Mouse (Mus musculus) cerebellum, adult 2 months (tissue): Measurements from ENCODE around the gene Pde5a. TPM values are rescaled to one million over a fixed set of nuclear protein-coding genes. Genes with fewer than 3 reads are reported as not detected.

Source experiments
- DNase-seq, 2 experiments: peaks; one replicate each; pipeline ENCODE4 v3.0.0; 2021
- H3K27ac ChIP-seq: fragments of 200-500 bp; 2 replicates; pipeline ENCODE4 v1.5.1; 2012; ENCODE audit warnings: low read length, control low read depth, inconsistent platforms; ENCODE audit not compliant: insufficient read depth
- H3K27me3 ChIP-seq: fragments of 200-500 bp; 2 replicates; pipeline ENCODE4 v1.6.1; 2012; ENCODE audit warnings: inconsistent platforms, mild to moderate bottlenecking, low read length, moderate library complexity; ENCODE audit not compliant: control insufficient read depth, insufficient read depth
- H3K4me1 ChIP-seq: fragments of 200-500 bp; 2 replicates; pipeline ENCODE4 v1.6.1; 2011; ENCODE audit warnings: low read length; ENCODE audit not compliant: control insufficient read depth, insufficient read depth
- H3K4me3 ChIP-seq: fragments of 200-500 bp; replicated peaks from 2 replicates; pipeline ENCODE3; 2011; ENCODE audit warnings: mild to moderate bottlenecking, low read depth, low read length, control low read depth; ENCODE audit not compliant: insufficient read depth
- CTCF ChIP-seq: fragments of 200-500 bp; IDR thresholded peaks from 2 replicates; pipeline ENCODE4 v1.5.1; 2011; ENCODE audit warnings: low read depth, mild to moderate bottlenecking, control low read depth, low read length, moderate library complexity, borderline replicate concordance; ENCODE audit not compliant: insufficient read depth
- POLR2A ChIP-seq: fragments of 200-500 bp; IDR thresholded peaks from 2 replicates; pipeline ENCODE4 v1.6.1; 2011; ENCODE audit warnings: low read length, control low read depth, borderline replicate concordance; ENCODE audit not compliant: insufficient read depth
- WGBS: fragments of 180-500 bp; shearing (Covaris S2); methylation state at CpG from one replicate; pipeline ENCODE4 v1.1.7; 2018; 5-methylcytosine and 5-hydroxymethylcytosine counted together
- polyA plus RNA-seq: library from polyadenylated mRNA; depleted of rRNA; stranded (reverse); fragments of >200 nt; gene quantifications from 2 replicates; pipeline ENCODE4 v1.2.3, GENCODE M21; 2012

Pde5a gene
- polyA plus RNA-seq, 1 experiment, result 16.1 TPM

DNA sequence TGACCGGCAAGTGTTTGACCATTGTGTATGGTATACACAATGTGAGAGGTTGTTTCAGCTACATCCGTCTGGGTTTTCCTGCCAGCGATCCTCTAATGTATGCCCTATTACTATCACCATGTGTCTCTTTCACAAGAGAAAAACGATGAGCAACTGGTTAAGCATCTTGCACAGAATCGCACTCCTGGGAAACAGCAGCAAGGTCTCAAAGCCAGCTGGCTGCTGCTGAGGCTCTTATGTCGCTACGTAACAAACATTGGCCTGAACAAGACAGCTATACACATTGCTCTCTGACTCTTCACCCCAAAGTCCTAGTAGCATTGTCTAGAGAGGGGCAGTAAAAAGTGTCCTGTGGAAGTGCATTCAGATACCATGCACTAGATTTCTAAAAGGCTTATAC lies 23.5 kb upstream of the Pde5a start:
- TF ChIP-seq CTCF, result no peak
- no peak for TF ChIP-seq POLR2A
- WGBS, result 73% methylated on average over 7 of the region's 7 CpGs
- Histone ChIP-seq H3K27ac (no peak overlapping the region), H3K4me3 (no peak overlapping the region), H3K4me1 (no peaks in the 10 kb centered on the region), H3K27me3 (no peaks in the 10 kb centered on the region)
- no peak for DNase-seq

DNA sequence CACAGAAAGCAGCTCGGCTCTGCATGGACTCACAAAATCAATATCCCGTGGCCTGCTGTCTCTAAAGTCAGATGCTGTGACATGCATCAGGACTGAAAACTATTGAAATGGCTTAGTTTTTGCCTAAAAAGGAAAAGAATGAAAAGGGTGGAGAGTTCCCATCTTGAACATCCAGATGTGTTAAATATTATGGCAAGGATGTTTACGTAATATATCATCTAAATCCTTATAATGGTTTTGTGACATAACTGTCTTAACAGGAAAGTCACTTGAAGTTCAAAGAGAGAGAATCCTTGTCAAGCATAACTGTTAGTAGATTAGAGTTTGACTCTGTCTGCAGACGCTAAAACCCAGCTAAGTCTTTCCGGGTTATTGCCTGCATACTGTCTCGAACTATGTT lies 20.3 kb upstream of the Pde5a start:
- Histone ChIP-seq H3K27me3 (no peaks in the 10 kb centered on the region), H3K4me3 (no peak overlapping the region)

DNA sequence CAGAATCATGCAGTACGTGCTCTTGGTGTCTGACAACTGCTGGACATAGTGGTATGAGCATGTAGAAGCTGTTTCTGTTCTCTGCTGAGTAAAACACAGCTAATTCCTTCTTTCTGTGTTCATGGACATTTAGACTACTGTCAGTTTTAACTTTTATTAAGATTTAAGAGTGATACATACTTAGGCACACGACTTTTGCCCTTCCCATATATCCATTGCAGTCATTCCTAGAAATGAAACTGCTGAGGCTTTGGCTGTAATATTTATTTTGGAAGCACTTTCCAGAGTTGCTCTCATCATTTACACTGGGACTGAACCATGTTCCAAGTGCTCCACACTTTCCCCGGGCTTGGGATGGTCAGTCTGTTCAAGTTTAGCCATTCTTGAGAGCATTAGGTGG lies 18.6 kb upstream of the Pde5a start:
- Histone ChIP-seq H3K4me3 (no peak overlapping the region), H3K4me1 (no peaks in the 10 kb centered on the region), H3K27ac (no peak overlapping the region), H3K27me3 (no peaks in the 10 kb centered on the region)
- WGBS, result 79% methylated on average over 3 of the region's 3 CpGs
- no peak for DNase-seq
- TF ChIP-seq POLR2A (no peak), CTCF (no peak)

More for the DNA sequence above, 20.3 kb upstream of the Pde5a start:
- TF ChIP-seq POLR2A, result no peak
- TF ChIP-seq CTCF, result no peak
- WGBS, result 93% methylated on average over 6 of the region's 6 CpGs
- DNase-seq, result no peak
- no peaks in the 10 kb centered on the region for H3K4me1 ChIP-seq
- no peak overlapping the region for H3K27ac ChIP-seq

DNA sequence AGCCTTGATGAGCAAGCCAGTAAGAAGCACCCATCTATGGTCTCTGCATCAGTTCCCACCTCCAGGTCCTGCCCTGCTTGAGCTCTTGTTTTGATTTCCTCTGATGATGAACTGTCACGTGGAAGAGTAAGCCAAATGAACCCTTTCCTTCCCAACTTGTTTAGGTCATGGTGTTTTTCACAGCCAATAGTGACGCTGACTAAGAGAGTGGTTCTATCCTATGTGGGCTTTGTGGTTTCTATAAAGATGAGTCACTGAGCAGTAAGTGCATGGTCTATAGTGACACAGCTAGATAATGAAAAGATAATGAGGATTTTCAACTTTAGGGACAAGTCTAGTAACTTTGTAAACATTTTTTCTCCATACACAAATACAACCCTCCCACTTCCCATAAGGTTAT lies 10.1 kb upstream of the Pde5a start:
- 87% methylated on average over 2 of the region's 2 CpGs for WGBS
- TF ChIP-seq POLR2A (no peak), CTCF (no peak)

DNA sequence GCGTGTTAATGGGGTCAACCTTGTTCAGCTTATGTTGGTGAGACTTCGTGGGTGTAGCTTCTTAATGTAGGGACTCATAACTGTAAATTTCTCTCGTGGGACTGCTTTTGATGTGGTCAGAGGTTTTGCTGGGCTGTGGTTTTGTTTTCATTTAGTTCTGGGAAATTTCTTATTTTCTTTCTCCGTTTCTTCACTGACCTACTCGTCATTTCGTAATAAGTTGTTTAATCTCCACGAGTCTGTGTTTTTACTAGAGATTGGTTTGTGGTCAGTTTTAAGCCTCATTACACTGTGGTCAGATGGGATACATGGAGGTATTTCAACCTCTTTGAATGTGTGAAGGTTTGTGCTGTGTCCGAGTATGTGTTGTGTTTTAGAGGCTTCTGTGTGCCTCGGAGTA lies 7.2 kb upstream of the Pde5a start:
- H3K27me3 ChIP-seq, result no peaks in the 10 kb centered on the region
- WGBS, result 88% methylated on average over 9 of the region's 9 CpGs

More for the DNA sequence above, 10.1 kb upstream of the Pde5a start:
- no peak overlapping the region for H3K4me3 ChIP-seq
- DNase-seq, result no peak
- H3K4me1 ChIP-seq, result no peaks in the 10 kb centered on the region
- no peaks in the 10 kb centered on the region for H3K27me3 ChIP-seq
- no peak overlapping the region for H3K27ac ChIP-seq

GRCm38 (mm10) chr3:122729601-122729959 lies 833 bp downstream of the Pde5a start:
- Histone ChIP-seq H3K4me1 (no peaks in the 10 kb centered on the region), H3K4me3 (peak overlapping the region; percentile 47), H3K27me3 (peaks cover 2% of the 10 kb centered on the region; the same call in 1 of the 2 replicates), H3K27ac (no peak overlapping the region)
- TF ChIP-seq POLR2A (no peak), CTCF (no peak)
- DNase-seq, result peak in 1 of 2 experiments; percentile 6
- under 1% methylated on average over 22 of the region's 22 CpGs for WGBS

More for the DNA sequence above, 7.2 kb upstream of the Pde5a start:
- no peak for DNase-seq
- no peak for TF ChIP-seq CTCF
- TF ChIP-seq POLR2A, result no peak
- H3K27ac ChIP-seq, result no peak overlapping the region
- H3K4me1 ChIP-seq, result no peaks in the 10 kb centered on the region
- no peak overlapping the region for H3K4me3 ChIP-seq

- H3K27me3 ChIP-seq, result peaks cover 2% of the 10 kb centered on the region; the same call in 1 of the 2 replicates
- H3K27ac ChIP-seq, result no peak overlapping the region
- peak overlapping the region; percentile 47 for H3K4me3 ChIP-seq
- no peaks in the 10 kb centered on the region for H3K4me1 ChIP-seq
- TF ChIP-seq CTCF, result no peak
- TF ChIP-seq POLR2A, result no peak
- WGBS, result 1% methylated on average over 92 of the region's 92 CpGs
- peak; percentile 27 to 44 for DNase-seq
These were observed 1.4 kb downstream of the Pde5a start for GRCm38 (mm10) chr3:122729960-122730740.

DNA sequence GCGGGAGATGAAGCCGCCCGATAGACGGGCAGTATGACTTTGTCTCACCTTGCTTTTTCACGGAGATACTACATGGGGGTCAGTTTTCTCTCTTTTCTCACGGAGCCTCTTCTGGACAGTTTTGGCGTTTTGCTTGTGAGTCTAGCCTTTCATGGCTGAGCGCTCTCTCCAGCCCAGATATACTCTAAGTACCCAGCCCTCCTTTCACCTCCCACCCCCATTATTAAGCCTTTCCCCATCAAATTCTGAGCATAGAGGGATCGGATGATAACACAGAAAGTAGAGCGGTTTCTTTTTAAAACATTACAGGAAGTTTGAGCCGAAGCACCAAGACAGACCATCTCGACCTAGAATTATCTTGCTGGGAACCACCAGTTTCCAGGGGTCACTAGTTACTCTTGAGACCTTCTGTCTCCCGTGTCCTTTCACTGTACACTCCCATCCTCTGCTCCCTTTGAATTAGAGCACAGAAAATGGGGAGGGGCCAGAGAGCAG lies 2.0 kb downstream of the Pde5a start:
- DNase-seq, result no peak
- TF ChIP-seq POLR2A, result no peak
- no peak for TF ChIP-seq CTCF
- peak overlapping the region; percentile 44 for H3K4me3 ChIP-seq
- H3K27me3 ChIP-seq, result peaks cover 2% of the 10 kb centered on the region; the same call in 1 of the 2 replicates
- H3K27ac ChIP-seq, result no peak overlapping the region
- 2% methylated on average over 13 of the region's 13 CpGs for WGBS
- no peaks in the 10 kb centered on the region for H3K4me1 ChIP-seq
